Mouse (Mus musculus) mesoderm, embryonic 11.5 days (tissue): ENCODE data around the gene Plppr4.

Experiments used
- DNase-seq: peaks from one replicate; pipeline ENCODE4 v3.0.0-alpha.2; 2012; ENCODE audit warnings: low read depth, low spot score

Gene Plppr4

DNA sequence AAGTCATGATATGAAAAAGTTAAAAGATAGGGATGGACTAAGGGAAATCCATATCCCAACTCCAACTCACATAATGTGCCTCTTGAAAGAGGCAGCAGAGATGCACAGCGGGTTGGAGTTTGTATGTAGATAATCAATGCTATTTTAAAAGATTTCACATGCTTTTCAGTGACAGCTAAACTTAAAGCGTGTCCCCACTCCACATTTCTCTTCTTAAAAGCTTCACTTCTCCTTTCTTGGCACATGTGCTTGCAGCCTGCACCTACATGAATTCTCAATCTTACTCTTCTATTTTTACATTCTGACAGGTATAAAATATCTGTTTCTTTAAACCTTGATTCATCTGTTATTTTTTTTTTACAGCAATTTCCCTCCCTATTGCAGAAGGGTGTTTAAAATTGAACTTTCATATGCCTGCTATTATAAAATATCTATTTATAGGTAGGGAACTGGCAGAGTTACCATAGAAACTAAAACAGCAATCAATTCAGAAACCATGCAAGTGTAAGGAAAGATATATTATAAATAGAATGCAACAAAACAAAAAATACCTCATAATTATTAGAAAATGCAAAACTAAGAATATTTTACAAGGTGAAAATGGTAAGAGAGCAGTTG lies 66.3 kb downstream of the Plppr4 start:
- no peak for DNase-seq
